Mouse (Mus musculus) olfactory bulb, adult 2 months (tissue): ENCODE data around the gene Dctpp1.

ENCODE experiments used
- CTCF ChIP-seq: fragments of 200-500 bp; IDR thresholded peaks from 2 replicates; pipeline ENCODE4 v1.5.1; 2012; ENCODE audit warnings: low read depth, mild to moderate bottlenecking, low read length, moderate library complexity; ENCODE audit not compliant: insufficient read depth
- POLR2A ChIP-seq: fragments of 200-500 bp; IDR thresholded peaks from 2 replicates; pipeline ENCODE4 v1.6.1; 2012; ENCODE audit warnings: mild to moderate bottlenecking, low read depth, low read length, moderate library complexity; ENCODE audit not compliant: insufficient read depth

GRCm38 (mm10) chr7:127208295-127208552 is 52.3 kb downstream of the Dctpp1 start, which contains the start of gene Tbc1d10b:
- TF ChIP-seq POLR2A (no peak), CTCF (no peak)
